Mouse (Mus musculus): ENCODE data around the gene Efna2. TPM values are rescaled to one million over a fixed set of nuclear protein-coding genes. Genes with fewer than 3 reads are reported as not detected.

Efna2 gene
- polyA plus RNA-seq, 1 experiment: 1.3 TPM

- Histone ChIP-seq H3K36me3 (ENCODE audit: control insufficient read depth, insufficient read depth, low read length) (peaks cover 25% of the 10 kb centered on the region), H3K27ac (ENCODE audit: insufficient read depth, low read length) (no peak overlapping the region), H3K4me1 (ENCODE audit: control insufficient read depth, insufficient read depth, insufficient read length) (peaks cover 17% of the 10 kb centered on the region), H3K4me3 (ENCODE audit: extremely low read depth, insufficient read depth, insufficient read length) (no peak overlapping the region), H3K27me3 (ENCODE audit: control insufficient read depth, insufficient read depth, low read length) (no peaks in the 10 kb centered on the region)
- 94% methylated on average over 7 of the region's 7 CpGs for WGBS
- TF ChIP-seq CTCF (IDR thresholded peaks at IDR 0.05; ENCODE audit: extremely low read depth, insufficient read depth, insufficient read length, insufficient replicate concordance) (no peak), POLR2A (IDR thresholded peaks at IDR 0.05; ENCODE audit: low read depth, low read length) (no peak)
- no peak for DNase-seq (ENCODE audit: low read depth in 1 of 2, low spot score in 2 of 2)
Measured at GRCm38 (mm10) chr10:80169651-80170050, 9.6 kb upstream of the Efna2 start.

GRCm38 (mm10) chr10:80170052-80170451, 9.2 kb upstream of the Efna2 start:
- TF ChIP-seq POLR2A (IDR thresholded peaks at IDR 0.05; ENCODE audit: low read depth, low read length) (no peak), CTCF (IDR thresholded peaks at IDR 0.05; ENCODE audit: extremely low read depth, insufficient read depth, insufficient read length, insufficient replicate concordance) (no peak)
- Histone ChIP-seq H3K27ac (ENCODE audit: insufficient read depth, low read length) (no peak overlapping the region), H3K4me1 (ENCODE audit: control insufficient read depth, insufficient read depth, insufficient read length) (peaks cover 14% of the 10 kb centered on the region), H3K27me3 (ENCODE audit: control insufficient read depth, insufficient read depth, low read length) (no peaks in the 10 kb centered on the region), H3K4me3 (ENCODE audit: extremely low read depth, insufficient read depth, insufficient read length) (no peak overlapping the region), H3K36me3 (ENCODE audit: control insufficient read depth, insufficient read depth, low read length) (peaks cover 25% of the 10 kb centered on the region)
- DNase-seq (ENCODE audit: low read depth in 1 of 2, low spot score in 2 of 2): no peak
- 95% methylated on average over 16 of the region's 16 CpGs for WGBS

GRCm38 (mm10) chr10:80170601-80171021, 8.7 kb upstream of the Efna2 start:
- Histone ChIP-seq H3K4me3 (ENCODE audit: extremely low read depth, insufficient read depth, insufficient read length) (no peak overlapping the region), H3K27ac (ENCODE audit: insufficient read depth, low read length) (no peak overlapping the region), H3K4me1 (ENCODE audit: control insufficient read depth, insufficient read depth, insufficient read length) (peaks cover 14% of the 10 kb centered on the region), H3K36me3 (ENCODE audit: control insufficient read depth, insufficient read depth, low read length) (peaks cover 25% of the 10 kb centered on the region), H3K27me3 (ENCODE audit: control insufficient read depth, insufficient read depth, low read length) (no peaks in the 10 kb centered on the region)
- TF ChIP-seq POLR2A (IDR thresholded peaks at IDR 0.05; ENCODE audit: low read depth, low read length) (no peak), CTCF (IDR thresholded peaks at IDR 0.05; ENCODE audit: extremely low read depth, insufficient read depth, insufficient read length, insufficient replicate concordance) (no peak)
- WGBS: 96% methylated on average over 19 of the region's 19 CpGs
- no peak for DNase-seq (ENCODE audit: low read depth in 1 of 2, low spot score in 2 of 2)

GRCm38 (mm10) chr10:80171252-80171651, 8.0 kb upstream of the Efna2 start:
- DNase-seq (ENCODE audit: low read depth in 1 of 2, low spot score in 2 of 2): no peak
- peaks cover 14% of the 10 kb centered on the region for H3K4me1 ChIP-seq (ENCODE audit: control insufficient read depth, insufficient read depth, insufficient read length)
- H3K27me3 ChIP-seq (ENCODE audit: control insufficient read depth, insufficient read depth, low read length): no peaks in the 10 kb centered on the region
- TF ChIP-seq CTCF (IDR thresholded peaks at IDR 0.05; ENCODE audit: extremely low read depth, insufficient read depth, insufficient read length, insufficient replicate concordance): no peak
- no peak for TF ChIP-seq POLR2A (IDR thresholded peaks at IDR 0.05; ENCODE audit: low read depth, low read length)
- WGBS: 93% methylated on average over 15 of the region's 15 CpGs
- no peak overlapping the region for H3K4me3 ChIP-seq (ENCODE audit: extremely low read depth, insufficient read depth, insufficient read length)
- H3K36me3 ChIP-seq (ENCODE audit: control insufficient read depth, insufficient read depth, low read length): peaks cover 25% of the 10 kb centered on the region
- H3K27ac ChIP-seq (ENCODE audit: insufficient read depth, low read length): no peak overlapping the region

GRCm38 (mm10) chr10:80171760-80172526, 7.3 kb upstream of the Efna2 start:
- DNase-seq (ENCODE audit: low read depth in 1 of 2, low spot score in 2 of 2): no peak
- H3K4me1 ChIP-seq (ENCODE audit: control insufficient read depth, insufficient read depth, insufficient read length): peaks cover 14% of the 10 kb centered on the region
- H3K27ac ChIP-seq (ENCODE audit: insufficient read depth, low read length): peak overlapping the region; percentile 99
- no peak for TF ChIP-seq POLR2A (IDR thresholded peaks at IDR 0.05; ENCODE audit: low read depth, low read length)
- TF ChIP-seq CTCF (IDR thresholded peaks at IDR 0.05; ENCODE audit: extremely low read depth, insufficient read depth, insufficient read length, insufficient replicate concordance): no peak
- H3K4me3 ChIP-seq (ENCODE audit: extremely low read depth, insufficient read depth, insufficient read length): no peak overlapping the region
- no peaks in the 10 kb centered on the region for H3K27me3 ChIP-seq (ENCODE audit: control insufficient read depth, insufficient read depth, low read length)
- peaks cover 25% of the 10 kb centered on the region for H3K36me3 ChIP-seq (ENCODE audit: control insufficient read depth, insufficient read depth, low read length)
- 91% methylated on average over 45 of the region's 45 CpGs for WGBS

- Histone ChIP-seq H3K27me3 (ENCODE audit: control insufficient read depth, insufficient read depth, low read length) (no peaks in the 10 kb centered on the region), H3K4me3 (ENCODE audit: extremely low read depth, insufficient read depth, insufficient read length) (peak within 1 kb of the TSS; percentile 90), H3K4me1 (ENCODE audit: control insufficient read depth, insufficient read depth, insufficient read length) (peaks cover 13% of the 10 kb centered on the region), H3K36me3 (ENCODE audit: control insufficient read depth, insufficient read depth, low read length) (peaks cover 25% of the 10 kb centered on the region), H3K27ac (ENCODE audit: insufficient read depth, low read length) (peak within 1 kb of the TSS; percentile 99)
- TF ChIP-seq POLR2A (IDR thresholded peaks at IDR 0.05; ENCODE audit: low read depth, low read length) (peak; percentile 66), CTCF (IDR thresholded peaks at IDR 0.05; ENCODE audit: extremely low read depth, insufficient read depth, insufficient read length, insufficient replicate concordance) (no peak)
- DNase-seq (ENCODE audit: low read depth in 1 of 2, low spot score in 2 of 2): peak; percentile 86 to 96
- whole genome bisulfite sequencing: 11% methylated on average over 35 of the region's 35 CpGs
Measured at GRCm38 (mm10) chr10:80172527-80173292, 6.6 kb upstream of the Efna2 start, which contains the start of gene 1600002K03Rik. Gene 1600002K03Rik (plus strand): TSS chr10:80172944.

Measured in spleen, adult 2 months (tissue).